Mouse (Mus musculus) limb, embryonic 11.5 days (tissue): ENCODE results near the gene C1qb. TPM values are rescaled to one million over a fixed set of nuclear protein-coding genes. Genes with fewer than 3 reads are reported as not detected.

Experiments used
- ATAC-seq: fragments of 200-750 bp; cut with Nextera tagmentation; 2 replicates; pipeline ENCODE4 v1.8.0; 2017; ENCODE audit warnings: low read depth; ENCODE audit not compliant: insufficient number of reproducible peaks, low FRiP score, low TSS enrichment
- DNase-seq: peaks from one replicate; pipeline ENCODE4 v3.0.0-alpha.2; 2015; ENCODE audit warnings: low spot score
- H3K27ac ChIP-seq: fragments of 300-500 bp; sonication (generic); replicated peaks from 2 replicates; pipeline ENCODE4 v1.5.1; 2014; ENCODE audit warnings: low read depth, mild to moderate bottlenecking, low read length
- H3K27me3 ChIP-seq: fragments of 300-500 bp; sonication (generic); 2 replicates; pipeline ENCODE4 v1.6.1; 2014; ENCODE audit warnings: mild to moderate bottlenecking, low read length, mixed read lengths; ENCODE audit not compliant: control insufficient read depth, insufficient read depth
- H3K36me3 ChIP-seq: fragments of 300-500 bp; sonication (generic); 2 replicates; pipeline ENCODE4 v1.6.1; 2014; ENCODE audit warnings: mild to moderate bottlenecking, low read length, moderate library complexity, mixed read lengths; ENCODE audit not compliant: control insufficient read depth, insufficient read depth
- H3K4me1 ChIP-seq: fragments of 300-500 bp; sonication (generic); 2 replicates; pipeline ENCODE4 v1.6.1; 2014; ENCODE audit warnings: low read length, mixed read lengths; ENCODE audit not compliant: control insufficient read depth, insufficient read depth
- H3K4me2 ChIP-seq: fragments of 300-500 bp; sonication (generic); 2 replicates; pipeline ENCODE4 v1.6.1; 2014; ENCODE audit warnings: low read depth, mild to moderate bottlenecking, moderate library complexity; ENCODE audit not compliant: severe bottlenecking
- H3K4me3 ChIP-seq: fragments of 300-500 bp; sonication (generic); 2 replicates; pipeline ENCODE4 v1.5.1; 2014; ENCODE audit warnings: low read depth, low read length
- H3K9ac ChIP-seq: fragments of 300-500 bp; sonication (generic); 2 replicates; pipeline ENCODE4 v1.6.1; 2014; ENCODE audit warnings: mild to moderate bottlenecking, low read length
- H3K9me3 ChIP-seq: fragments of 300-500 bp; sonication (generic); 2 replicates; pipeline ENCODE4 v1.6.1; 2016; ENCODE audit warnings: low read length; ENCODE audit not compliant: control insufficient read depth
- WGBS: fragments of 180-500 bp; shearing (Covaris S2); extraction: QIAGEN DNeasy Blood & Tissue Kit; methylation state at CpG from one replicate; pipeline ENCODE4 v1.1.7; 2014; 5-methylcytosine and 5-hydroxymethylcytosine counted together
- polyA plus RNA-seq: library from polyadenylated mRNA; unstranded; fragments of >200 nt; fragmentation: Nextera tagmentation; extraction: Ambion mirVana; gene quantifications from 2 replicates; pipeline ENCODE4 v1.2.1, GENCODE M21; 2014

C1qb gene
- polyA plus RNA-seq, 1 experiment from 2014 or later, result 16.4 TPM

GRCm38 (mm10) chr4:136867690-136868345 lies 18.2 kb downstream of the C1qb start:
- peak; percentile 56 for DNase-seq
- no peak overlapping the region for H3K27ac ChIP-seq
- H3K36me3 ChIP-seq, result no peaks in the 10 kb centered on the region
- H3K9ac ChIP-seq, result no peak overlapping the region
- peaks cover 8% of the 10 kb centered on the region for H3K4me1 ChIP-seq
- no peaks in the 10 kb centered on the region for H3K9me3 ChIP-seq
- H3K4me2 ChIP-seq, result no peak overlapping the region
- H3K4me3 ChIP-seq, result no peak overlapping the region
- 10% methylated on average over 12 of the region's 12 CpGs for WGBS
- no peak for ATAC-seq
- H3K27me3 ChIP-seq, result no peaks in the 10 kb centered on the region

- ATAC-seq (no peak), DNase-seq (no peak)
- H3K9me3 ChIP-seq, result no peaks in the 10 kb centered on the region
- H3K4me2 ChIP-seq, result no peak overlapping the region
- WGBS, result 70% methylated on average over 5 of the region's 5 CpGs
- H3K36me3 ChIP-seq, result no peaks in the 10 kb centered on the region
- H3K9ac ChIP-seq, result no peak overlapping the region
- H3K4me1 ChIP-seq, result peaks cover 13% of the 10 kb centered on the region
- no peaks in the 10 kb centered on the region for H3K27me3 ChIP-seq
- no peak overlapping the region for H3K27ac ChIP-seq
- H3K4me3 ChIP-seq, result no peak overlapping the region
Observed at GRCm38 (mm10) chr4:136865531-136865930, 20.5 kb downstream of the C1qb start.

- DNase-seq (peak; percentile 80), ATAC-seq (no peak)
- no peak overlapping the region for H3K9ac ChIP-seq
- no peaks in the 10 kb centered on the region for H3K27me3 ChIP-seq
- H3K4me3 ChIP-seq, result no peak overlapping the region
- no peak overlapping the region for H3K27ac ChIP-seq
- no peaks in the 10 kb centered on the region for H3K9me3 ChIP-seq
- peaks cover 13% of the 10 kb centered on the region for H3K4me1 ChIP-seq
- H3K36me3 ChIP-seq, result no peaks in the 10 kb centered on the region
- WGBS, result 10% methylated on average over 15 of the region's 15 CpGs
- H3K4me2 ChIP-seq, result no peak overlapping the region
Observed at GRCm38 (mm10) chr4:136864751-136865470, 21.1 kb downstream of the C1qb start.

- H3K27me3 ChIP-seq, result no peaks in the 10 kb centered on the region
- H3K27ac ChIP-seq, result no peak overlapping the region
- no peak overlapping the region for H3K4me2 ChIP-seq
- no peak overlapping the region for H3K4me3 ChIP-seq
- WGBS, result 53% methylated on average over 9 of the region's 9 CpGs
- no peak overlapping the region for H3K9ac ChIP-seq
- peaks cover 13% of the 10 kb centered on the region for H3K4me1 ChIP-seq
- DNase-seq (no peak), ATAC-seq (no peak)
- H3K9me3 ChIP-seq, result no peaks in the 10 kb centered on the region
- H3K36me3 ChIP-seq, result no peaks in the 10 kb centered on the region
Observed at GRCm38 (mm10) chr4:136863517-136863916, 22.5 kb downstream of the C1qb start.

GRCm38 (mm10) chr4:136862411-136862810 lies 23.6 kb downstream of the C1qb start:
- H3K9ac ChIP-seq, result no peak overlapping the region

GRCm38 (mm10) chr4:136861806-136862205 lies 24.2 kb downstream of the C1qb start:
- H3K27ac ChIP-seq, result no peak overlapping the region
- H3K36me3 ChIP-seq, result no peaks in the 10 kb centered on the region
- H3K9me3 ChIP-seq, result no peaks in the 10 kb centered on the region
- no peak for ATAC-seq
- no peaks in the 10 kb centered on the region for H3K27me3 ChIP-seq
- 6% methylated on average over 17 of the region's 17 CpGs for WGBS
- H3K4me1 ChIP-seq, result peaks cover 13% of the 10 kb centered on the region
- H3K9ac ChIP-seq, result peak overlapping the region; percentile 32
- peak overlapping the region; percentile 21; the same call in 1 of the 2 replicates for H3K4me2 ChIP-seq
- no peak for DNase-seq
- H3K4me3 ChIP-seq, result no peak overlapping the region

More at GRCm38 (mm10) chr4:136862411-136862810, 23.6 kb downstream of the C1qb start:
- Histone ChIP-seq H3K9me3 (no peaks in the 10 kb centered on the region), H3K4me3 (no peak overlapping the region), H3K27me3 (no peaks in the 10 kb centered on the region), H3K4me1 (peaks cover 13% of the 10 kb centered on the region), H3K36me3 (no peaks in the 10 kb centered on the region), H3K4me2 (no peak overlapping the region), H3K27ac (no peak overlapping the region)
- 70% methylated on average over 2 of the region's 2 CpGs for WGBS
- DNase-seq, result no peak
- no peak for ATAC-seq

- 87% methylated on average over 7 of the region's 7 CpGs for WGBS
Observed at GRCm38 (mm10) chr4:136860022-136860421, 26.0 kb downstream of the C1qb start.

GRCm38 (mm10) chr4:136855081-136855480 lies 30.9 kb downstream of the C1qb start:
- Histone ChIP-seq H3K27me3 (no peaks in the 10 kb centered on the region), H3K36me3 (no peaks in the 10 kb centered on the region), H3K9me3 (no peaks in the 10 kb centered on the region), H3K4me3 (no peak overlapping the region), H3K4me2 (no peak overlapping the region), H3K4me1 (0 out of 2 replicates have a peak, but pooled peaks cover 4% of the 10 kb centered on the region), H3K27ac (no peak overlapping the region), H3K9ac (no peak overlapping the region)
- no peak for ATAC-seq
- WGBS, result 36% methylated on average over 6 of the region's 6 CpGs
- DNase-seq, result no peak

More at GRCm38 (mm10) chr4:136860022-136860421, 26.0 kb downstream of the C1qb start:
- Histone ChIP-seq H3K27ac (no peak overlapping the region), H3K27me3 (no peaks in the 10 kb centered on the region), H3K9ac (no peak overlapping the region), H3K9me3 (no peaks in the 10 kb centered on the region), H3K36me3 (no peaks in the 10 kb centered on the region), H3K4me1 (peaks cover 10% of the 10 kb centered on the region), H3K4me2 (no peak overlapping the region), H3K4me3 (no peak overlapping the region)
- no peak for DNase-seq
- no peak for ATAC-seq
